Comparison of ENCODE assay signal across 12 mouse cellular contexts in the genomic region with DNA sequence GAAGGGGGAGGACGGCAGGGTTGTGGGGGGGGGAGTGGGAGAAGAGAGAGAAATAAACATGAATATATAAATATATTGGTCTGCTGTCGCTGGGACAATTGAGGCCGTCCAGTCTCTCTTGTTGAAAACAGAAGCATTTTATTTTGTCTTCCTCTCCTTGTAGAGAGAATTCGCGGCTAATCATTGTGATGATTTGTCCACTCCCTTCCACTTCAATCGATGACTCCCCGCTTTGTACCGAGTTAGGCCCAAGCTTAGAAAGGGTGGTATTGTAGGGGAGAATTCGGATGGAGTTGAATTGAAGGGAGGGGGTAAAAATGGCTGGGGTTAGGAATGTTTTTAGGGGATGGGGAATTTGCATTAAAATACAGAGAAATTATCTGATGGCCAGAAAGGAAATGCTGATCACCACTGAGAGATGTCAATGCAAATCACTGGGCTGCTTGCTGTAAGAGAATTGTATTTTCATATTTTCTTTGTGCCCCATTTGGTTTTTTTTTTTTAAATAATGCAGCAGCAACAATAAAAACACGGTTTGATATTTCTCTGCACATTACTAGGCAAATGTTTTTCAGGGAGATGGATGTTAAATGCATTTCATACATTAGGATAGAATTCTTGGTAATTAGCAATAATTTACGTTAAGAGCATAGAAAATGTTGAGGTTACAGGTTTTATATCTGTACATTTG. TPM values are rescaled to one million over a fixed set of nuclear protein-coding genes. Genes with fewer than 3 reads are reported as not detected.
A peak's percentile ranks its signal among the peaks of the same experiment; 100 is the strongest.
DNase-seq lines count a peak whose midpoint lies in the region; ATAC-seq and TF ChIP-seq lines count a peak whose summit lies in the region.
"Had no signal": no experiment of that assay in that cellular context is flagged by ENCODE, and none has a peak within 500 bp of the region (broad histone marks: within the 10 kb centered on the region; RNA-seq: fewer than 3 reads in every experiment).

No protein-coding gene starts in this region.

- no peak for ATAC-seq in erythroblast, adult 5-6 weeks (replicated peaks; ENCODE audit: low FRiP score, poor library complexity, severe bottlenecking)
- ATAC-seq in limb, embryonic 15.5 days (ENCODE audit: insufficient number of reproducible peaks, low FRiP score, low TSS enrichment, low read depth), result no peak
- no peak for ATAC-seq in stomach, embryonic 16.5 days (ENCODE audit: insufficient read depth, low FRiP score)
- ATAC-seq in cerebellum, adult (ENCODE audit: insufficient number of reproducible peaks, low FRiP score, low TSS enrichment), result no peak

- peaks cover 37% of the 10 kb centered on the region for H3K36me3 ChIP-seq in erythroblast, embryonic 14.5 days (ENCODE audit: control insufficient read depth)
- peaks cover 15% of the 10 kb centered on the region for H3K36me3 ChIP-seq in spleen, adult 2 months (ENCODE audit: control insufficient read depth, insufficient read depth, low read length)
- H3K36me3 ChIP-seq in limb, embryonic 15.5 days, result peaks cover 22% of the 10 kb centered on the region
- H3K36me3 ChIP-seq in stomach, embryonic 16.5 days (ENCODE audit: control insufficient read depth, insufficient read depth, low read length), result no peaks in the 10 kb centered on the region

- H3K27ac ChIP-seq in spleen, adult 2 months (ENCODE audit: insufficient read depth, low read length), result peak overlapping the region; percentile 87; the same call in 1 of the 2 replicates
- H3K27ac ChIP-seq in limb, embryonic 15.5 days, result peak overlapping the region; percentile 97
- H3K27ac ChIP-seq in stomach, embryonic 16.5 days (ENCODE audit: low read length), result peak overlapping the region; percentile 91

- H3K4me2 ChIP-seq in limb, embryonic 15.5 days, result peak overlapping the region; percentile 94
- H3K4me2 ChIP-seq in stomach, embryonic 16.5 days (ENCODE audit: low read depth, low read length), result peak overlapping the region; percentile 98

- peaks cover 78% of the 10 kb centered on the region for H3K4me1 ChIP-seq in erythroblast, embryonic 14.5 days (ENCODE audit: control insufficient read depth)
- H3K4me1 ChIP-seq in spleen, adult 2 months (ENCODE audit: control insufficient read depth, insufficient read depth, insufficient read length), result peaks cover 7% of the 10 kb centered on the region
- peaks cover 29% of the 10 kb centered on the region for H3K4me1 ChIP-seq in limb, embryonic 15.5 days
- peaks cover 19% of the 10 kb centered on the region for H3K4me1 ChIP-seq in stomach, embryonic 16.5 days (ENCODE audit: control insufficient read depth, insufficient read depth, low read length)

- no peak for TF ChIP-seq POLR2A in spleen, adult 2 months (IDR thresholded peaks at IDR 0.05; ENCODE audit: low read depth, low read length)

- 17% methylated on average over 11 of the region's 11 CpGs for WGBS in spleen, adult 2 months
- 9% methylated on average over 11 of the region's 11 CpGs for WGBS in limb, embryonic 15.5 days
- 25% methylated on average over 11 of the region's 11 CpGs for WGBS in stomach, embryonic 16.5 days

- peaks cover 8% of the 10 kb centered on the region; the same call in 1 of the 2 replicates for H3K27me3 ChIP-seq in erythroblast, embryonic 14.5 days (ENCODE audit: control insufficient read depth)
- H3K27me3 ChIP-seq in spleen, adult 2 months (ENCODE audit: control insufficient read depth, insufficient read depth, low read length), result peaks cover 1% of the 10 kb centered on the region; the same call in 1 of the 2 replicates
- no peaks in the 10 kb centered on the region for H3K27me3 ChIP-seq in limb, embryonic 15.5 days
- H3K27me3 ChIP-seq in stomach, embryonic 16.5 days (ENCODE audit: control insufficient read depth, insufficient read depth, low read length), result no peaks in the 10 kb centered on the region

- no peak for DNase-seq in spleen, adult 2 months (ENCODE audit: low read depth in 1 of 2, low spot score in 2 of 2)
- no peak for DNase-seq in spleen, postnatal 4 days (ENCODE audit: low spot score in 2 of 2)
- no peak for DNase-seq in frontal cortex, postnatal 10 days (ENCODE audit: low spot score in 2 of 2)
- DNase-seq: thymus, adult 18-20 months had no signal

- peak overlapping the region; percentile 79 for H3K9ac ChIP-seq in limb, embryonic 15.5 days
- H3K9ac ChIP-seq in stomach, embryonic 16.5 days (ENCODE audit: low read length), result peak overlapping the region; percentile 87

- H3K4me3 ChIP-seq in erythroblast, embryonic 14.5 days (replicated peaks), result peak overlapping the region; percentile 92
- peak overlapping the region; percentile 70 for H3K4me3 ChIP-seq in spleen, adult 2 months (ENCODE audit: extremely low read depth, insufficient read depth, insufficient read length)
- H3K4me3 ChIP-seq in limb, embryonic 15.5 days, result peak overlapping the region; percentile 62
- H3K4me3 ChIP-seq in stomach, embryonic 16.5 days (replicated peaks; ENCODE audit: low read length), result peak overlapping the region; percentile 73

- TF ChIP-seq CTCF in spleen, adult 2 months (IDR thresholded peaks at IDR 0.05; ENCODE audit: extremely low read depth, insufficient read depth, insufficient read length, insufficient replicate concordance), result no peak

- no peaks in the 10 kb centered on the region for H3K9me3 ChIP-seq in erythroblast, embryonic 14.5 days (ENCODE audit: control insufficient read depth, low read length)
- no peaks in the 10 kb centered on the region for H3K9me3 ChIP-seq in limb, embryonic 15.5 days
- H3K9me3 ChIP-seq in stomach, embryonic 16.5 days (replicated peaks; ENCODE audit: control insufficient read depth, low read length), result no peaks in the 10 kb centered on the region

RNA-seq across cellular contexts. Expression of a gene that starts 4.7 kb away (rescaled TPM):
- polyA plus RNA-seq in erythroblast, embryonic 14.5 days (2012), result 4.5 and 4.9 TPM in 2 replicates
- total RNA-seq in erythroblast, adult 5-6 weeks (2015; ENCODE audit: low replicate concordance), result 11.1 and 25.5 TPM in 2 replicates
- 4.9 and 10.2 TPM in 2 replicates for total RNA-seq in erythroblast, adult 5-6 weeks (2017; ENCODE audit: low replicate concordance)
- 24.2 and 26.2 TPM in 2 replicates for polyA plus RNA-seq in spleen, adult 2 months (2012; rRNA removed)
- 52.1 and 60.9 TPM in 2 replicates for polyA plus RNA-seq in limb, embryonic 15.5 days (2015; fragmentation: Nextera tagmentation; extraction: Ambion mirVana)
- 24.9 and 25.5 TPM in 2 replicates for polyA plus RNA-seq in stomach, embryonic 16.5 days (2015; fragmentation: Nextera tagmentation; extraction: Ambion mirVana)

RNA-seq across cellular contexts. Expression of a gene that starts 7.7 kb away (rescaled TPM):
- not detected in 2 replicates for polyA plus RNA-seq in erythroblast, embryonic 14.5 days (2012)
- not detected in 2 replicates for total RNA-seq in erythroblast, adult 5-6 weeks (2015; ENCODE audit: low replicate concordance)
- 4.0 TPM in 1 of 2 replicates, not detected in the other for total RNA-seq in erythroblast, adult 5-6 weeks (2017; ENCODE audit: low replicate concordance)
- not detected in 2 replicates for polyA plus RNA-seq in spleen, adult 2 months (2012; rRNA removed)
- 0.20 TPM in 1 of 2 replicates, not detected in the other for polyA plus RNA-seq in limb, embryonic 15.5 days (2015; fragmentation: Nextera tagmentation; extraction: Ambion mirVana)
- not detected in 2 replicates for polyA plus RNA-seq in stomach, embryonic 16.5 days (2015; fragmentation: Nextera tagmentation; extraction: Ambion mirVana)
- total RNA-seq: adrenal gland, adult 2 months; gastrocnemius, adult 8-10 months; megakaryocyte progenitor cell, adult 5-6 weeks had no signal
- polyA plus RNA-seq: adrenal gland, adult 2 months had no signal
